In genomic region chr7:127188305-127189276, GRCm38 (mm10) we compare ENCODE assay signal across 1 mouse cellular context.
TF ChIP-seq lines count a peak whose summit lies in the region.

No protein-coding gene starts in this region.

TF ChIP-seq in CH12.LX, 34 proteins besides CTCF, POLR2A, EP300 and RAD21:
- TF ChIP-seq JUND (conservative IDR thresholded peaks at IDR 0.05; ENCODE audit: low read depth, low read length): peak; percentile 68
- peak; percentile 48; the same call in 1 of the 2 replicates for TF ChIP-seq SIN3A (IDR thresholded peaks at IDR 0.05; ENCODE audit: low read length)
- 0 out of 2 replicates have a peak, but pooled peaks have one; percentile 59 for TF ChIP-seq RCOR1 (conservative IDR thresholded peaks at IDR 0.05; ENCODE audit: low read depth, low read length)
- no peak for TF ChIP-seq USF2 (conservative IDR thresholded peaks at IDR 0.05; ENCODE audit: low read depth, low read length)
- TF ChIP-seq CHD2 (IDR thresholded peaks at IDR 0.05; ENCODE audit: low read length): peak; percentile 79
- TF ChIP-seq CHD1 (IDR thresholded peaks at IDR 0.05; ENCODE audit: low read depth, low read length): peak; percentile 48; the same call in 1 of the 2 replicates
- TF ChIP-seq BHLHE40 (IDR thresholded peaks at IDR 0.05; ENCODE audit: low read depth, low read length): 0 out of 2 replicates have a peak, but pooled peaks have one; percentile 46
- TF ChIP-seq JUN (IDR thresholded peaks at IDR 0.05; ENCODE audit: insufficient read depth, low read depth, low read length): peak; percentile 67
- peak; percentile 92 for TF ChIP-seq IRF4 (IDR thresholded peaks at IDR 0.05; ENCODE audit: low read depth, low read length)
- TF ChIP-seq PAX5 (IDR thresholded peaks at IDR 0.05; ENCODE audit: low read length): no peak
- TF ChIP-seq MAZ (IDR thresholded peaks at IDR 0.05; ENCODE audit: low read depth, low read length): 0 out of 2 replicates have a peak, but pooled peaks have one; percentile 26
- peak; percentile 81 for TF ChIP-seq ETS1 (conservative IDR thresholded peaks at IDR 0.05; ENCODE audit: low read depth, low read length)
- TF ChIP-seq E2F4 (IDR thresholded peaks at IDR 0.05; ENCODE audit: insufficient replicate concordance, low read depth, low read length): no peak
- peak; percentile 42; the same call in 1 of the 2 replicates for TF ChIP-seq TBP (conservative IDR thresholded peaks at IDR 0.05; ENCODE audit: low read depth, low read length)
- peak; percentile 98 for TF ChIP-seq TCF12 (IDR thresholded peaks at IDR 0.05; ENCODE audit: low read depth, low read length)
- TF ChIP-seq HCFC1 (IDR thresholded peaks at IDR 0.05; ENCODE audit: low read depth, low read length): no peak
- 0 out of 2 replicates have a peak, but pooled peaks have one; percentile 31 for TF ChIP-seq KAT2A (IDR thresholded peaks at IDR 0.05; ENCODE audit: insufficient replicate concordance, low read length)
- peak; percentile 53; the same call in 1 of the 2 replicates for TF ChIP-seq MXI1 (IDR thresholded peaks at IDR 0.05; ENCODE audit: low read depth, low read length)
- TF ChIP-seq MAX (IDR thresholded peaks at IDR 0.05; ENCODE audit: low read length): peak; percentile 45; the same call in 1 of the 2 replicates
- TF ChIP-seq GABPA (IDR thresholded peaks at IDR 0.05; ENCODE audit: insufficient replicate concordance, low read depth, low read length): no peak
- TF ChIP-seq POLR2AphosphoS2 (IDR thresholded peaks at IDR 0.05; ENCODE audit: low read depth, low read length): peak; percentile 72; the same call in 1 of the 2 replicates
- TF ChIP-seq MAFK (IDR thresholded peaks at IDR 0.05; ENCODE audit: insufficient replicate concordance, low read length): peak; percentile 45; the same call in 1 of the 2 replicates
- peak; percentile 78 for TF ChIP-seq UBTF (IDR thresholded peaks at IDR 0.05; ENCODE audit: low read depth, low read length)
- TF ChIP-seq MYC (IDR thresholded peaks at IDR 0.05; ENCODE audit: low read depth, low read length): no peak
- peak; percentile 87 for TF ChIP-seq MEF2A (IDR thresholded peaks at IDR 0.05; ENCODE audit: borderline replicate concordance, low read depth, low read length)
- no peak for TF ChIP-seq ZKSCAN1 (IDR thresholded peaks at IDR 0.05; ENCODE audit: borderline replicate concordance, low read depth, low read length)
- TF ChIP-seq USF1 (IDR thresholded peaks at IDR 0.05; ENCODE audit: low read depth, low read length): no peak
- TF ChIP-seq ZMIZ1 (IDR thresholded peaks at IDR 0.05; ENCODE audit: low read depth, low read length): peak; percentile 47
- peak; percentile 36; the same call in 1 of the 2 replicates for TF ChIP-seq ELF1 (IDR thresholded peaks at IDR 0.05; ENCODE audit: low read depth, low read length)
- TF ChIP-seq ZNF384 (IDR thresholded peaks at IDR 0.05; ENCODE audit: low read depth, low read length): peak; percentile 54; the same call in 1 of the 2 replicates
- no peak for TF ChIP-seq ZC3H11A (IDR thresholded peaks at IDR 0.05; ENCODE audit: low read depth, low read length)
- no peak for TF ChIP-seq NRF1 (IDR thresholded peaks at IDR 0.05; ENCODE audit: low read depth, low read length)
- no peak for TF ChIP-seq NELFE (IDR thresholded peaks at IDR 0.05; ENCODE audit: low read depth, low read length)
- no peak; the same call in 1 of the 2 replicates for TF ChIP-seq SMC3 (IDR thresholded peaks at IDR 0.05; ENCODE audit: low read depth, low read length)
